Mouse (Mus musculus) bone marrow, adult 2 months (tissue): ENCODE measurements at regions not wholly inside any gene's neighbourhood (a gene's known extent, or its start where the extent isn't known, plus 50 kb on each side); places are given as distances from the start of the nearest gene placed in this dataset.

Experiments
- CTCF ChIP-seq: fragments of 200-500 bp; IDR thresholded peaks from 2 replicates; pipeline ENCODE4 v1.5.1; 2011; ENCODE audit warnings: low read length, control low read depth; ENCODE audit not compliant: control insufficient read depth, insufficient read depth
- POLR2A ChIP-seq: fragments of 200-500 bp; IDR thresholded peaks from 2 replicates; pipeline ENCODE4 v1.6.1; 2011; ENCODE audit warnings: low read depth, mild to moderate bottlenecking, control low read depth, low read length, borderline replicate concordance; ENCODE audit not compliant: control insufficient read depth

- TF ChIP-seq POLR2A (no peak), CTCF (no peak)
Measured at GRCm38 (mm10) chr9:24922051-24922860, 148.2 kb upstream of the Tbx20 start.
